Mouse (Mus musculus): Measurements from ENCODE around the gene Psmb7.
A peak's percentile ranks its signal among the peaks of the same experiment; 100 is the strongest.

Psmb7 gene

DNA sequence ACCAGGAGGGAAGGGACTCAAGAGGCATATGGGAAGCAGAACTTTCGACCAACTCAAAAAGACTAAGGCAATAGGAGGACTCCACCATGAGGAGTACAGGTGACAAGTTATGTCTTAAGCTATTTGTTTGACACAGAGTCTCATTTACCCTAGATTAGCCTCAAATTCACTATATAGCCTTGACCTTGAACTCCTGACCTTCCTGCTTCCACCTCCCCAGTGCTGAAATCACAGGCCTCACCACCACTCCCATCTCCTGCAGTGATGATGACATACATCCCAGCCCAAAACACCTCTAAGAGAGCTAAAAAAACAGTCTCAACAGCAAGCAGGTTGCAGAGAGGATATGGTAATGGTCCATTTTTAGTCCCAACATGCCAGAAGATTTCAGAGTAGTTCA, 2.1 kb downstream of the Psmb7 start:
- DNase-seq (ENCODE audit: low spot score in 2 of 2), result no peak

DNA sequence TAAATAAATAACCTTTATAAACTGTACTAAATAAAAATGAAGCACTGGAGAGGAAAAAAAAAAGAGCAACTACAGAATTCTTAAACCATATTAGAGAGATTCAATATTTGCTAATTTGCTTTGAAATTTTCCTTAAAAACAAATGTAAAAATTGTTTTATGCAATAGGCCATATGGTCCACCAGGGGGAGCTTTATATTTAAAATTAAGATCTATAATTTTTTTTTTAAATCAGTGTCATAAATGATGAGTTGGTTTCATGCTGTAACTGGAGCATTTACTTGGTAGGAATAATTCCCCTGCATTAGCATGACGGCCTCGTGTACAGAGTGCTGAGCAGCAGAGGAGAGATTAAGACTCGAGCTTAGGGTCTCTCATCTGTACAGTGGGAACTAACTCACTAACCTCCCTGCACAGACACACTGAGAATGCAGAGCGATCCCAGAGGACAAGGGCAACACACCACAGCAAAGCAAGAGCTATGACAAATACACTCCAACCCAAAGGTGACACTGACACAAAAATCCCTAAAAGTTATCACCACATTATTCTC, 6.1 kb downstream of the Psmb7 start:
- no peak for DNase-seq (ENCODE audit: low spot score in 2 of 2)

DNA sequence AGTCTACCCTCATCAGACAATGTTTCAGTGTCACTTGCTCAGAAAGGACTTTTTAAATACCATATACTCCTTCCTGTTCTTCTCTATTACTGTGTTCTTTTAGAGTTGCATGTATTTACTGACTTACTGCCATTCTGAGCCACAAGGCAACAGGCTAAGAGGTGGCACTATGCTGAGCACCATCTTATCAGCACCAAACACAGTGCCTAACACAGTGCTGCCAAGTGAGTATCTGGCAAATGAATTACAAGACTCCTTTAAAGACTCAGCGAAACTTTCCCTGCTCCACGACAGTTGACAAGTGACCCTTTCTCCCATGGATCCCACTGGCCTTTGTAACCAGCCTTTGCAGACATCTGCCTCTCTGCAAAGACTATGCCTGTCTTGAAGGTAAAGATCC, 13.3 kb downstream of the Psmb7 start:
- no peak for DNase-seq (ENCODE audit: low spot score in 2 of 2)

DNA sequence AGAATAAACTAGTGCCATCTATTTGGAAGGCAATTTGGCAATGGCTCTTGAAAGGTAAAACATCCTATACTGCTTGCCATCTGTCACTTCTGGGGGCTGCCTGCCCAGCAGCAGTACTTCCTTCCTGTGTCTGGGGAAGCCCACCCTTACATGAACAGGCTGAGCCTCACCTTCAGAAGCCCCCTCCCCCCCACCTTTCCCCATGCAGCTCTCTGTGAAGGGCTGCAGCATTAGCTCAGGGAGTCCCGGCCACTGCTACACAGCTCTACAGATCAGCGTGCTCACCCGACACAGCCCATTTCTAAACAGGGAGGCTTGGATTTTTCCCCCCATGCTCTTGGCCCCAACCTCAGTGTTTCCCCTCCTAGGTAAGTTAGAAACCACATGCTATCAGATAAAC, 14.4 kb downstream of the Psmb7 start:
- no peak for DNase-seq (ENCODE audit: low spot score in 2 of 2)

DNA sequence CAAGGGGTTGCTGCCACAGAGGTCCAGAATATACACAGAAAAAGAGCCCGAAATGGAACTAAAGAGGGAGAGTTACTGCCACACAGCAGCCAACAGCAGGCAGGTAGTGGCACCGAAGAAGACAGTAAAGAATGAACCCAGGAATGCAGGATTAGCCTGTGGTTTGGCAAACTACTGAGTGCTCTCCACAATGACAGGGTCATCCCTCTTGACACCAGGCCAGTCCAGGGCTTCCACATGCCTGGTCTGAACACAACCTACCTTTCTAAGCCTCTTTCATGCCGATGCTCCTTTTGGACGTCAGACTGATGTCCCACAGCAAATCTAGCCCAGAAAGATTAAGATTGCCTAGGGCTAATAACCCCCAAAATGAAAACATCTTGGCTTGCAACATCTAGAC, 15.1 kb downstream of the Psmb7 start:
- DNase-seq (ENCODE audit: low spot score in 2 of 2), result no peak

DNA sequence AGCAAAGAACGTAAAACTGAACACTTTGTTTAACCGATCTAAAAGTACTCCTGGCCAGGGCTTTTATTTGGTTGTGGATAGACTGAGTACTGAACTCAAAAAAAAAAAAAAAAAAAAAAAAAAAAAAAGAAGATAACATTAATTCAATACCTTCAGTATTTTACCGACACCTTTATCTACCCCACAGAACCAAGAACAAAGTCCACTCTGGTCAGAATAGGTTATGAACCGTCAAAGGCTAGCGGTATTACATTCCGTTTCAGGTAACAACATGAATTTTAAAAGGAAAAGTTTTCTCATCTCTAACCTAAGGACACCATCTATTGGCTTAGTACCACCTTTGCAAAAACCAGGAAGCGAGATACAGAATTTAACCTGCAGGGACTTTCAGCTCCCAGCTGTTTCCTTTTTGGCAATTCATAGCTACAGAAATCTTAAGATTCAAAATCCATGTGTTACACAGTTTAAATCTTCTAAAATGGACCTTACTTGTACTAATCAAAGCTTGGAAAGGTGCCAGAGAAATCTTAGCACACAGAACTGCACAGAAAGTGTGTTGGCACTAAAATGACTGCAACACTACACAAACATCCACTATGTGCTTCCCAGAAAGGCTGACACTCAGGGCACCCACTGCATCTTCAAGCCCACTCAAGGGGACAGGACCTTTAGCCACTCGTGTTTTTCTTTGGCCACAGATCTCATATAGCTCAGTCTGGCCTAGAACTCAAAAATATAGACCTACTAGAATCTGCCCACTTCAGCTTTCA, 19.9 kb downstream of the Psmb7 start:
- DNase-seq (ENCODE audit: low spot score in 2 of 2), result no peak

DNA sequence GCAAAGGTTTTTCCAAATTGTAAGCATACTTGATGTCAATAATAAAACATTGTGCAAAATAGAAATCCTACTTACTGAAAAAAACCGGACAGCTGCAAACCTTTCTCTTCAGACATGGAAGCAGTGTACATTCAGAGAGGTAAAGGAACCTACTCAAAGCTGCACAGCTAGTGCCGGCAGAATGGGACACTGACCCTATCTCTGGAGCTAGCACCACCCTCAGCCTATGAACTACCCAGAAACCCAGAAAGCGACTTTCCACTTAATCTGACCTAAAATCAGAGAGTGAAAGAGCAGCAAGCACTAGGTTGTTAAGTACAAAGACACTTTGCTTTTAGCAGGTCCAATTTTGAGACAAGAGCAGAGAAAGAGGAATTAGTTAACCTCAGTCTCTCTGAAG, 20.5 kb downstream of the Psmb7 start:
- DNase-seq (ENCODE audit: low spot score in 2 of 2), result no peak

DNA sequence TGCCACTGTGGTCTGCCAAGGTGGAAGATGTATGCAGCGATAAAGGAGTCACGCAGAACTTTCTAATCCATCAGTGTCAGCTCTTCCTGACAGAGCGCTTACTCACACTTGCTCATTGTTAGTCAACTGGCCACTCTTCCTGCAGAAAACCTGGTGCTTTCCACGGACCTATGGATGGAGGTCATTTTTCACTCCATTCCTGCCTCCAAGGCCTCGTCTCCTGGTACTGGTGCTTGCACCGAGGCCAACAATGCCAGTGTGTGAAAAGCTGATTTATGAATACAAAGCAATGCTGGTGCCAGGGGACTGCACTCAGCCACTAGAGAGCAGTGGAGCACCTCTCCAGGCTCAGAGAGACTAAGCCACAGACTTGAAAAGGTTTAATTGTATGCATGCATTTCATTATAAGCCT, 22.3 kb downstream of the Psmb7 start:
- DNase-seq (ENCODE audit: low spot score in 2 of 2), result peak; percentile 20 to 21

DNA sequence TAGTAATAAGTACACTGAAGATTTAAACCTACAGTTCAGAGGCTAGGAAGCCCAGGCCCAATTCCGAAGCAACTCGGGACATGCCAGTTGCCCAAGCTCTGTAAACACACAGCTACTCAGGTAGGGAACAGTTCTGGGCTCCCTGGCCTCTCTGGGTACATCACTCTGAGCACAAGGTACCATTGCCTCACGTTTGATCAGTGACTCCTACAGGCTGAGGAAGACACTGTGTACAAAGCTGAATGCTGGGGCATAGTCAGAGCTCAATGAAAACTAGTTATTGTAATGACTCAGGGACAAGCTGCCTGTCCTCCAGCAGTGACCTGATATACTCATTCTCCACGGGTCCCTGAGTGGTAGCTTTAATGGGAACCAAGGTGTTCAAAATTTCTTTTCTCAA, 22.8 kb downstream of the Psmb7 start:
- DNase-seq (ENCODE audit: low spot score in 2 of 2), result no peak

DNA sequence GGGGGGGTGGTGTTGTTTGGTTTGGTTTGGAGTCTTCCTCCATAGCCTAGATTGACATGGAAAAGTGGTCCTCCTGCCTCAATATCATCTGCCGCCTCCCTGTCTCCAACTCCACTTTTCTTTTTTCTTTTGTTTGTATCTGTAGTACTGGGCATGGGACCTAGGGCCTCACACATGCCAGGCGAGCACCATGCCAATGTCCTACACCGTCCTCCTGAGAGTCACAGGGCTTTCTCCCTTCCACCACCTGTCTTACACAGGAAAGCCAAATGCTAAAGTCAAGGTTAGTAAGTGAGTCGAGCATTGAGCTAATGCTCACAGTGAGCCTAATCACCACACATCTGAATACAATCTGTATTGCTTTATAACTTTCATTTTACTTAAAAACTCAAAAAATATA, 24.1 kb downstream of the Psmb7 start:
- no peak for DNase-seq (ENCODE audit: low spot score in 2 of 2)

DNA sequence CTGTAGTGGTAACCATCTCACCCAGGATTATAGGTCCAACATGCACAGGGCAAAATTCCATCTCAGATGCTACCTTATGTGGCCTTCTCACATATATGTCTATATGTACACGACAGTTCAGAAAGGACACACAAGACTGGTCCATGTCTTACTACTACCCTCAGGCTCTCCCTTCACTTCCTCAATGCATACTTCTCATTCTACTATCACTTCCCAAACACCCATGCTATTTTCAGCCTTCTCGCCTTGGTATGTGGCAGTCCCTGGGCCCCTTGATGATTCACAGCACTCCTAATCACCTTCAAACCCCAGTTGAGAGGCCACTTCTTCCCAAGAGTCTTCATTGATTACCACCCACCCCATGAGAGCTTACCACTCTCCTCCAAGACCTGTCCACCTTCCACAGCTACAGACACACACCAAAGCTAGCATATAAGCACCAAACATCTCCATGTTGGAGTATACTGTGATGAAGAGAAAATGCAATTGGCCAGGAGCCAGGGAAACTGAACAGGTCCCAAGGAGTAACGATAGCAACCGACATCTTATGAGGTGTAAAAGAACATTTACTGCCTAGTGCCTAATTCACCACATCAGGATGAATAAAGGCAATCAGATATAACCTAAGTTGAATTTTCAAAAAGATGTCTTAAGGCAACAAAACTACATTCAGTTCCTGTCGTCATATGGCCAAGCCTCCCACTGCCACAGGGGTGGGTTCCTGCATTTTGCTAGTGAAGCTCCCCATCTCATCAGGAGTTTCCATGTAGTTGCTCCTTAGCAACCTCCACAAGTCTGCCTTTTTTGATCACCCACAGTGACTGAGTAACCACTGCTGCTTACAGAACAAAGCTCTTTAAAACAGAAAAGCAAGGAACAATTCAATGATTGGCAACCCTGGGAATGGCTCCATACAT, 26.7 kb downstream of the Psmb7 start:
- DNase-seq (ENCODE audit: low spot score in 2 of 2), result no peak

DNA sequence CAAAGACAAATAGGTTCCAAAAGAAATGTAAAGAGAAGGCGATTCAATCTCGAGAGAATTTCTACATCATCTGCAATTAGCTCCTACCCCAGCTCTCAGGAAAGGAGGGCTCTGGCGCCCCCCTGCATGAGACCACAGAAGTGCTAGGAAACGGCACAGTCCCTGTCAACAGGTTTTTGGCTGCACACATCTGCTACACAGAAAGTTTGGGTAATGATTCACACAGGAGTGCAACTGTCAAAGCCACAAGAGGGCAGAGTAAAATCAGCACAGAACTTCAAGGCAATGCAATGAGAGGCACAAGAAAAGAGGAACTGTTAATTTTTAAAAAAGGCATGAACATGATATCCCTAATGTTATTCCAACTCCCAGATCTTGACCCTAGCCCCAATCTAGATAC, 27.8 kb downstream of the Psmb7 start:
- DNase-seq (ENCODE audit: low spot score in 2 of 2), result peak in 1 of 2 experiments; percentile 14

DNA sequence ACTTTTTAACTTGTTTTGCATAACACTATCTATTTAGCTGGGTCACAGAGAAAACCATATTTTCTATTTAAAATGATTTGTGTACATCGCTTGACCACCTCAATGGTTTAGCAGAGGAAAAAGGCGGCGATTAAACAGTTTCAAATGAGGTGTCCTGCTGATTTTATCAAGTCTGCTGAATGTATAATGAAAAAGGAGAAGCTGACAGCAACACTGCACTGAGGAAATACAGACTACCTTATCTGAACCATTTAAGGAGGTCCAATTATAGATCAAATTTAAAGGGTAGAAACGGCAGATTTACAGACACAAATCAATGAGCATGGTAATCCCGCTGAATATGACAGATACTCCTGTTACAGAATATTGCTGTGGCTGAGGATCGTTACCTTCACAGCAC, 29.4 kb downstream of the Psmb7 start:
- DNase-seq (ENCODE audit: low spot score in 2 of 2), result no peak

DNA sequence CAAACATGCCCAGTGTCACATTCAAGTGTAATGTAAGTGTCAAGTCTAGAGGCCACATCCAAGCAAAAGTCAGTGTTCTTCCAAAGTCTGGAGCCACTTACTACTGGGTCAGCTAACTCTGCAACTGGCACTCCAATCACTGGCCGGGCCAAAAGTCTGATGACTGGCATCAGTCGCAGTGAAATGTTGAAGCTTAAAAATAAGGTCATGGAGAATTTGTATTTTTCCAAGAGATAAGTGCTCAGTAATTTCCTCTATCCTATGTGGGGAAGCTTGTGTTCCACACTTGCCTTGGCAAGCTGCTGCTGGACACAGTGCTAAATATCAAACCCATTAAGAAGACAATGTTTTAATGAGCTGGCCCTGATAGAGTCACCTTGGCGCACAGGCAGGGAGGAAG, 30.3 kb downstream of the Psmb7 start:
- no peak for DNase-seq (ENCODE audit: low spot score in 2 of 2)

DNA sequence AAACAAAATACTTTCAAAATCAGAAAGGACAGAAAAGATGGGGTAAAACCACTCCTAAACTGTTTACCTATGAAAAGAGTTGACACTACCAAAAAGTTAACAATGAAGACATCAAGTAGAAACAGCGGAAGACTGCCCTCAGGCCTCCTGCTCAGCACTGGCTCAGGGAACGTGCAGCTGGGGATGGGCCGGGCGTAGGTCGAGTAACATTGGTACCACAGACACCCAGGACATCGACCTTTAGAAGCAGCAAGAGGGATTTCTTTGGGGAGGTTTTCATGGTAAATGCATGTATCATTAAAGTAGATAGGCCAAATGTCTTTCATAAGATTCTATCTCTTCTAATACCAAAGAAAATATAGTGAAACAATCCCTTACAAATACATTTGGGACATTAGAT, 31.3 kb downstream of the Psmb7 start:
- no peak for DNase-seq (ENCODE audit: low spot score in 2 of 2)

DNA sequence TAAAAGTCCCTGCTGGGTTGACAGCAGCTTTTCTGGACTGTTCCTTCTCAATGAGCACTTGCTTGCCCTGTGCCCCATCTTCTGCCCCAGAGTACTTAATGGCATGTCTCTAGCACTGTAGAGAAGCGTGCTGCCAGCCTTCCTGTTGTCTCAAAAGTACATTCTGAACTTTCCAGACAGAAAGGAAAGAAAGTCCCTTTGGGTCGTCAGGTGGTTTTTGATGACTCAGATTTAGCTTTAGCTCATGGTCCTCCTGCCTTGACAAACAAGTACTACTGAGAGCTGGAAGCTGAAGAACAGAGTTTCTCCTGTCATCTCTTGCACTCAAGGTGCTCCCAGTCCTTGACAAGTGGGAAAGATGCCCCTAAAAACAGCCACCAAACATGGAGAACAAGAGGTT, 33.7 kb downstream of the Psmb7 start:
- no peak for DNase-seq (ENCODE audit: low spot score in 2 of 2)

DNA sequence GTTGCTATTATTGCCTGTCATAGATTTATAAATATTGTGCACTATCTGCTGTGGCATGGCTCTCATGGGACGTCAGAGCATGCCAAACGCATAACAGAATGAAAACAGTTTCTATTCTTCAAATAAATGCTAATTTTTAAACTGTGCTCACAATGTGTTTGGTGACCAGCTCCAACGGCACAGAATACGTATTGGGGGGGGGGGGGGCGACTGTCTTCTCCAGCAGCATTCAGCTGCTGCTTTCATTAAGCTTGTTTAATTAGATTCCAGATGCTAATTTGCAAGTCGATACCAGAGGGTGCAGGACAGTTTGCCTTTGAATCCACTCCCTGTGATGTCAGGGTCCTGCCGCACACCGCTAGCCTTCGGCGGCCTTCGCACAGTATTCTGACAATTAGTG, 34.6 kb downstream of the Psmb7 start:
- no peak for DNase-seq (ENCODE audit: low spot score in 2 of 2)

DNA sequence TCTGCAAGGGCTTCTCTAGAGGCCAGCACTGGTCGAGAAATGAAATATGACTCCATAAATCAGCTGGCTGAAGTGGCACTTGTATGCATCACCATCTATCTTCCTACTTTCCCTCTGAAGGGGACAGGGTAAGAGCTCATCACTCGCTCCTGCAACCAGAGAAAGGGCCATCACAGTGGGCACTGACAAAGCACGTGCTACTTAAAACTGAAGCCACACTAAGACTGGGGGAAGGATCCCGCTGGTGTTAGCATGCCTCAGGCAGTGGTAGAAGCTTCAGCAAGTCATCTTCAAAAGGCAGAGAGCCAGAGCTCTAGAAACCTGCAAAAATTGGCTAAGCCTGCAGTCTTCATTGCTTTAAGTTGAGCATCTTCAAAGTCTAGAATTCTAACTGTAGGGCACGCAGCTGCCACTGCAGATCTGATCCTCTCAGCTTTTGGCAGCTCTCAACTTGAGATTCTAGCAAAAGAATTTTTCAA, 35.0 kb downstream of the Psmb7 start:
- no peak for DNase-seq (ENCODE audit: low spot score in 2 of 2)

DNA sequence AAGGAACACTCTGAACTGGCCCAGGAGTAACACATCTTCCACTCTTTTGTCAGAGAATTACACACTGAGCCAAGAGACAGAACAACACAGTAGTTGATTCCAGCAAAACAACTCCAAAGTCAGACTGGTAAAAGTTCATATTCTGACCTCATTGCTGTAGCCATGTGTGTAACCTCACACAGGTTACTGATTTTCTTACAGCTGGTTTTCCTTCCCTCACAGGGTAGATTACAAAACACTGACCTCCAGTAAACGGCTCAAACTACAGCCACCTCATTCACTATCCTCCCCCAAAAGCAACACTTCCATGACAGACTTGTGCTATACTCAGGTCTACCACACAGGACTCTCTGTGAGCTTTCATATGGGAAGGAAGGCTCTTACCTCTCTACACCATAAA, 36.2 kb downstream of the Psmb7 start:
- DNase-seq (ENCODE audit: low spot score in 2 of 2), result no peak

DNA sequence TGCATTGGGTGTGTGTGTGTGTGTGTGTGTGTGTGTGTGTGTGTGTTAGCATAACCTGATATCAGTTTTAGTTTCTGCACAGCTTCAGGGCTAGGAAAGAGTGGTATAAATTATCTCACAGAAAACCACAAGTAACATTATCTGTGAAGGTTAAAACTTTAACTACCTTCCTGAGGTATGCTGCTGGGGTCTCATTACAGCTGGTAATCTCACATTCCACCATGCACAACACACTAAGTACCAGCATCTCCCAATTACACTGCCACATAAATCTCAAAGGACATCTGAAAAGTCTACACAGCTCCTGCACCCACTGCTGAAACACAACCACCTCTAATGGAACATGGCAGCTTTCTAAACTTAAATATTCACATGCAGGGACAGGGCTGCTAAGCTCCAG, 43.0 kb downstream of the Psmb7 start:
- no peak for DNase-seq (ENCODE audit: low spot score in 2 of 2)

DNA sequence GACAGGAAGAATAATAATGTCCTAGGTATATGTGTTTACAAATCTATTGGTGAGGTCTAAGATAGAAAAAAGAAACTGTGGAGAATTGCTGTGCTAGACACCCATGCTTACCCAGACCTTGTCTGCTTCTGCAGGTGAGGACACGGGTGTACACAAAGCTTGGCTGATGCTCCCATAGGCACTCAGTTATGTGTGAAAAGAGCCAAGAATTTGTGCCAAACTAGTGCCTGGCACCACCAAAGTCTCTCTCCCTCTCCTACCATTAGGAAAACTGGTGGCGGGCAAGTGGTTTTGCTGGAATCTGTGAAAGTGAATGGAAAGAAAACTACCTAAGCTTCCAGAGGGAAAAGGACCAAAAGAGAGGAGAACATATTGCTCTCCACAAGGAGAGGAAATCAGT, 45.5 kb downstream of the Psmb7 start:
- DNase-seq (ENCODE audit: low spot score in 2 of 2), result no peak

DNA sequence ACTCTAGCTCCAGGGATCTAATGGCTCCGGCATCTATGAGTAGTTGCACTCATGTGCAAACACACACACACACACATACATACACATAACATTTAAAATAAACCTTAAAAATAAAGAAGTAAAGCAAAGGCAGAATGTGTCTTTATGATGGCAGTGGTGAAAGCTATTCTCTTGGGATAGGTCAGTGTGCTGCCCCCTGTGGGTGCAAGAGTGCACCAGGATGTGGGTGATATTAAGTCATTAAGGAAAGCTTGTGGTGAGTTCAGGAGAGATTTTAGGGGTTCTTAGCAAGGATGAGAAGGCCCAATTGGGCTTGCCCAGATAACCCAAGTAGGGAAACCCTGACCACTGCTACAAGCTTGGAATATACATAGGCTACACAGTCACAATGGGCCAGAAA, 46.0 kb downstream of the Psmb7 start:
- DNase-seq (ENCODE audit: low spot score in 2 of 2), result no peak

DNA sequence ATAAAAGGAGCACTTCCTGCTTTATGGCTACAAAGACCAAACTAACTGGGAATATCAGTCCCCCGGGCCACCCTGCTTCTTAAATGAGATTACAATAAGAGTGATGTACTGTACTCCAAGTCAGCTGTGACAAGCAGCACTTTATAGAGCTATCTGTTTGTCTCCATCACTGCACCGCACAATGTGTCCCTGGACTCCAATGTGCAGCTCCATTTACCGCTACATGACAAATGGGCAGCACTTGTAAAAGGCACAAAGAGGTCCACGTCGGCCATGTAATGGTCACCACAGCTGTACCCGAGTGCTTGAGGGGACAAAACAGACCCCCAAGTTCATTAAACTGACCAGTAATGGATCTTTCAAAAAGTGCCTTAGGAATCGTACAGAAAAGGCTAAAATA, 49.0 kb downstream of the Psmb7 start:
- DNase-seq (ENCODE audit: low spot score in 2 of 2), result no peak

All from frontal cortex, postnatal 14 days (tissue).